ENCODE assay signal across 10 mouse cellular contexts in genomic region chr13:84056998-84057397, GRCm38 (mm10).
A peak's percentile ranks its signal among the peaks of the same experiment; 100 is the strongest.
DNase-seq lines count a peak whose midpoint lies in the region; ATAC-seq and TF ChIP-seq lines count a peak whose summit lies in the region.
"Had no signal": no experiment of that assay in that cellular context is flagged by ENCODE, and none has a peak within 500 bp of the region (broad histone marks: within the 10 kb centered on the region; RNA-seq: fewer than 3 reads in every experiment).

No protein-coding gene starts in this region.

- no peaks in the 10 kb centered on the region for H3K27me3 ChIP-seq in neural tube, embryonic 11.5 days (ENCODE audit: control insufficient read depth, insufficient read depth, low read length)
- H3K27me3 ChIP-seq in forebrain, embryonic 13.5 days = no peaks in the 10 kb centered on the region
- H3K27me3 ChIP-seq in hindbrain, postnatal 0 days (ENCODE audit: insufficient read depth, low read length) = no peaks in the 10 kb centered on the region
- no peaks in the 10 kb centered on the region for H3K27me3 ChIP-seq in neural tube, embryonic 15.5 days (replicated peaks)
- peaks cover 12% of the 10 kb centered on the region; the same call in 1 of the 2 replicates for H3K27me3 ChIP-seq in liver, embryonic 12.5 days (replicated peaks)

- TF ChIP-seq CTCF in hindbrain, postnatal 0 days (IDR thresholded peaks at IDR 0.05; ENCODE audit: low read depth) = no peak

- no peaks in the 10 kb centered on the region for H3K36me3 ChIP-seq in neural tube, embryonic 11.5 days (ENCODE audit: control insufficient read depth, insufficient read depth, low read length)
- no peaks in the 10 kb centered on the region for H3K36me3 ChIP-seq in forebrain, embryonic 13.5 days (ENCODE audit: poor library complexity, severe bottlenecking)
- no peaks in the 10 kb centered on the region for H3K36me3 ChIP-seq in hindbrain, postnatal 0 days (ENCODE audit: insufficient read depth, low read length)
- no peaks in the 10 kb centered on the region for H3K36me3 ChIP-seq in neural tube, embryonic 15.5 days
- H3K36me3 ChIP-seq in liver, embryonic 12.5 days = no peaks in the 10 kb centered on the region
- H3K36me3 ChIP-seq: lung, embryonic 15.5 days had no signal

- peak; percentile 61 for DNase-seq in neural tube, embryonic 11.5 days (ENCODE audit: low spot score)
- no peak for DNase-seq in neural tube, embryonic 10.5 days (ENCODE audit: extremely low spot score, low spot score)
- peak; percentile 69 for DNase-seq in hindbrain, postnatal 0 days (ENCODE audit: low spot score)
- DNase-seq in adrenal gland, adult 18-20 months (ENCODE audit: low spot score in 2 of 2) = no peak
- DNase-seq in thymus, postnatal 36 days = no peak
- DNase-seq: heart, adult 18-20 months had no signal

- peaks cover 4% of the 10 kb centered on the region; the same call in 1 of the 2 replicates for H3K4me1 ChIP-seq in neural tube, embryonic 11.5 days (ENCODE audit: control insufficient read depth, insufficient read depth, low read length)
- peaks cover 58% of the 10 kb centered on the region for H3K4me1 ChIP-seq in forebrain, embryonic 13.5 days
- peaks cover 26% of the 10 kb centered on the region; the same call in 1 of the 2 replicates for H3K4me1 ChIP-seq in hindbrain, postnatal 0 days (ENCODE audit: insufficient read depth, low read length)
- H3K4me1 ChIP-seq in neural tube, embryonic 15.5 days = peaks cover 24% of the 10 kb centered on the region
- H3K4me1 ChIP-seq in liver, embryonic 12.5 days = no peaks in the 10 kb centered on the region
- H3K4me1 ChIP-seq: lung, embryonic 15.5 days had no signal

- 40% methylated on average over 5 of the region's 5 CpGs for WGBS in neural tube, embryonic 11.5 days
- WGBS in forebrain, embryonic 13.5 days = 8% methylated on average over 5 of the region's 5 CpGs
- WGBS in hindbrain, postnatal 0 days = 10% methylated on average over 5 of the region's 5 CpGs
- 11% methylated on average over 5 of the region's 5 CpGs for WGBS in neural tube, embryonic 15.5 days
- 65% methylated on average over 5 of the region's 5 CpGs for WGBS in liver, embryonic 12.5 days (ENCODE audit: insufficient replicate concordance)

- H3K27ac ChIP-seq in neural tube, embryonic 11.5 days (ENCODE audit: low read depth, low read length) = peak overlapping the region; percentile 86
- H3K27ac ChIP-seq in forebrain, embryonic 13.5 days = peak overlapping the region; percentile 94
- H3K27ac ChIP-seq in hindbrain, postnatal 0 days = peak overlapping the region; percentile 84
- H3K27ac ChIP-seq in neural tube, embryonic 15.5 days (replicated peaks) = peak overlapping the region; percentile 89
- H3K27ac ChIP-seq in liver, embryonic 12.5 days = no peak overlapping the region
- H3K27ac ChIP-seq: lung, embryonic 15.5 days had no signal

- H3K4me3 ChIP-seq in neural tube, embryonic 11.5 days (ENCODE audit: low read depth, low read length) = no peak overlapping the region
- no peak overlapping the region for H3K4me3 ChIP-seq in forebrain, embryonic 13.5 days
- no peak overlapping the region for H3K4me3 ChIP-seq in hindbrain, postnatal 0 days (ENCODE audit: low read length)
- H3K4me3 ChIP-seq in neural tube, embryonic 15.5 days (replicated peaks) = no peak overlapping the region
- no peak overlapping the region for H3K4me3 ChIP-seq in liver, embryonic 12.5 days
- H3K4me3 ChIP-seq: lung, embryonic 15.5 days had no signal

- no peak overlapping the region for H3K4me2 ChIP-seq in neural tube, embryonic 11.5 days (ENCODE audit: low read depth)
- peak overlapping the region; percentile 47 for H3K4me2 ChIP-seq in forebrain, embryonic 13.5 days
- peak overlapping the region; percentile 43 for H3K4me2 ChIP-seq in hindbrain, postnatal 0 days (ENCODE audit: low read depth, low read length)
- H3K4me2 ChIP-seq in neural tube, embryonic 15.5 days = peak overlapping the region; percentile 38
- no peak overlapping the region for H3K4me2 ChIP-seq in liver, embryonic 12.5 days
- H3K4me2 ChIP-seq: lung, embryonic 15.5 days had no signal

- H3K9me3 ChIP-seq in neural tube, embryonic 11.5 days (ENCODE audit: control insufficient read depth, low read length) = no peaks in the 10 kb centered on the region
- no peaks in the 10 kb centered on the region for H3K9me3 ChIP-seq in forebrain, embryonic 13.5 days (replicated peaks)
- no peaks in the 10 kb centered on the region for H3K9me3 ChIP-seq in hindbrain, postnatal 0 days (ENCODE audit: low read length)
- H3K9me3 ChIP-seq in neural tube, embryonic 15.5 days (replicated peaks) = no peaks in the 10 kb centered on the region
- no peaks in the 10 kb centered on the region for H3K9me3 ChIP-seq in liver, embryonic 12.5 days (replicated peaks)
- H3K9me3 ChIP-seq: lung, embryonic 15.5 days had no signal

- no peak overlapping the region for H3K9ac ChIP-seq in neural tube, embryonic 11.5 days (ENCODE audit: low read length)
- H3K9ac ChIP-seq in forebrain, embryonic 13.5 days = peak overlapping the region; percentile 39
- peak overlapping the region; percentile 37; the same call in 1 of the 2 replicates for H3K9ac ChIP-seq in hindbrain, postnatal 0 days (replicated peaks; ENCODE audit: low read length)
- 0 out of 2 replicates have a peak overlapping the region, but pooled peaks have one; percentile 8 for H3K9ac ChIP-seq in neural tube, embryonic 15.5 days (replicated peaks)
- no peak overlapping the region for H3K9ac ChIP-seq in liver, embryonic 12.5 days
- H3K9ac ChIP-seq: lung, embryonic 15.5 days had no signal

- ATAC-seq in neural tube, embryonic 11.5 days (ENCODE audit: insufficient read depth, low FRiP score, low TSS enrichment) = peak; percentile 60
- ATAC-seq in forebrain, embryonic 13.5 days = peak; percentile 73
- peak; percentile 55 for ATAC-seq in hindbrain, postnatal 0 days
- ATAC-seq in neural tube, embryonic 15.5 days (ENCODE audit: low FRiP score) = peak; percentile 25
- ATAC-seq in liver, embryonic 12.5 days = no peak

Comparison
In these comparisons a context has a peak if more than half of its experiments do, and no peak if none do; other contexts are left out.
1. DNase-seq: peak in neural tube, embryonic 11.5 days (single experiment) and hindbrain, postnatal 0 days (single experiment); none in neural tube, embryonic 10.5 days (single experiment), adrenal gland, adult 18-20 months (0 of 2) and thymus, postnatal 36 days (0 of 2).
2. H3K4me2 ChIP-seq: peak in forebrain, embryonic 13.5 days (single experiment), hindbrain, postnatal 0 days (single experiment) and neural tube, embryonic 15.5 days (single experiment); none in neural tube, embryonic 11.5 days (single experiment) and liver, embryonic 12.5 days (single experiment).
3. H3K9ac ChIP-seq: peak in forebrain, embryonic 13.5 days (single experiment), hindbrain, postnatal 0 days (single experiment) and neural tube, embryonic 15.5 days (single experiment); none in neural tube, embryonic 11.5 days (single experiment) and liver, embryonic 12.5 days (single experiment).